Mouse (Mus musculus) T-cell, adult 66 days (primary cell): ENCODE measurements around the gene Slc39a13. TPM values are rescaled to one million over a fixed set of nuclear protein-coding genes. Genes with fewer than 3 reads are reported as not detected.

Experiments
- total RNA-seq, 2 experiments: library from RNA; stranded (reverse); gene quantifications; 3 replicates in 1 of 2; 4 replicates in 1 of 2; pipeline ENCODE4 v1.2.4; 2023

The Slc39a13 gene
- 10 to 100 TPM; 24.4 to 27.9 TPM for total RNA-seq

GRCm38 (mm10) chr2:91070076-91070800, at the start of gene Slc39a13:
Gene Slc39a13 (minus strand): TSS chr2:91070417.

GRCm38 (mm10) chr2:91117585-91118275, 47.5 kb upstream of the Slc39a13 start, which contains the start of gene Mybpc3:
Gene Mybpc3 (plus strand): TSS chr2:91118144.

GRCm38 (mm10) chr2:91081775-91082695, 11.8 kb upstream of the Slc39a13 start, which contains the start of gene Spi1:
Gene Spi1 (plus strand): TSS chr2:91082390.

GRCm38 (mm10) chr2:91053934-91054382, 16.3 kb downstream of the Slc39a13 start, which contains the start of gene Psmc3:
Gene Psmc3 (plus strand): TSS chr2:91054009.

GRCm38 (mm10) chr2:91035385-91035784, 34.8 kb downstream of the Slc39a13 start, which contains the start of gene Rapsn:
Gene Rapsn (plus strand): TSS chr2:91035620.

Other genes with a start within 250 kb of the Slc39a13 start
- gene Mtch2, start 223.3 kb downstream of the Slc39a13 start, total RNA-seq: 10 to 100 TPM; 81.4 to 88.3 TPM
- 1 to 10 TPM in 1 of 2 experiments, not detected in 1; 1.3 TPM for gene C1qtnf4, start 184.6 kb downstream of the Slc39a13 start, total RNA-seq
- 10 to 100 TPM; 30.5 to 45.8 TPM for gene Kbtbd4, start 165.7 kb downstream of the Slc39a13 start, total RNA-seq
- 100 to 1,000 TPM; 143 to 153 TPM for gene Ndufs3, start 165.6 kb downstream of the Slc39a13 start, total RNA-seq
- gene Celf1, start 130.0 kb downstream of the Slc39a13 start, total RNA-seq: 100 to 1,000 TPM in 1 of 2 experiments, 10 to 100 TPM in 1; 97.1 to 118 TPM
- 1 to 10 TPM in 1 of 2 experiments, not detected in 1; 1.9 TPM for gene Rapsn, start 34.8 kb downstream of the Slc39a13 start, total RNA-seq
- gene Psmc3, start 16.4 kb downstream of the Slc39a13 start, total RNA-seq: 100 to 1,000 TPM; 131 to 145 TPM
- gene Spi1, start 12.0 kb upstream of the Slc39a13 start, total RNA-seq: 1 to 10 TPM; 1.6 to 2.0 TPM
- not detected for gene Mybpc3, start 47.7 kb upstream of the Slc39a13 start, total RNA-seq
- gene Madd, start 113.4 kb upstream of the Slc39a13 start, total RNA-seq: 100 to 1,000 TPM; 275 to 301 TPM
- 1 to 10 TPM; 1.9 to 4.7 TPM for gene Nr1h3, start 132.4 kb upstream of the Slc39a13 start, total RNA-seq
- 1 to 10 TPM; 9.1 to 9.5 TPM for gene Acp2, start 132.5 kb upstream of the Slc39a13 start, total RNA-seq
- 10 to 100 TPM; 66.7 to 67.2 TPM for gene Ddb2, start 166.6 kb upstream of the Slc39a13 start, total RNA-seq
- 1 to 10 TPM in 1 of 2 experiments, under 1 TPM in 1; 0.38 to 1.3 TPM for gene Pacsin3, start 185.5 kb upstream of the Slc39a13 start, total RNA-seq
- gene Arfgap2, start 194.6 kb upstream of the Slc39a13 start, total RNA-seq: 100 to 1,000 TPM; 144 to 159 TPM